Mouse (Mus musculus): ENCODE measurements around the gene Dmkn.

Dmkn gene

GRCm38 (mm10) chr7:30761769-30762352, 1.7 kb upstream of the Dmkn start:
- no peak for DNase-seq (ENCODE audit: low read depth)

- no peak for DNase-seq (ENCODE audit: low read depth)
Observed at GRCm38 (mm10) chr7:30765173-30765572, 1.6 kb downstream of the Dmkn start.

GRCm38 (mm10) chr7:30766408-30766807, 2.9 kb downstream of the Dmkn start:
- DNase-seq (ENCODE audit: low read depth): no peak

GRCm38 (mm10) chr7:30769236-30769635, 5.7 kb downstream of the Dmkn start:
- DNase-seq (ENCODE audit: low read depth): no peak

GRCm38 (mm10) chr7:30776104-30776503, 12.5 kb downstream of the Dmkn start:
- DNase-seq (ENCODE audit: low read depth): no peak

GRCm38 (mm10) chr7:30777081-30777579, 13.6 kb downstream of the Dmkn start:
- no peak for DNase-seq (ENCODE audit: low read depth)

- no peak for DNase-seq (ENCODE audit: low read depth)
Observed at GRCm38 (mm10) chr7:30777911-30778310, 14.4 kb downstream of the Dmkn start.

GRCm38 (mm10) chr7:30781792-30782191, 18.2 kb downstream of the Dmkn start:
- DNase-seq (ENCODE audit: low read depth): peak; percentile 56

GRCm38 (mm10) chr7:30782658-30783057, 19.1 kb downstream of the Dmkn start:
- no peak for DNase-seq (ENCODE audit: low read depth)

- DNase-seq (ENCODE audit: low read depth): no peak
Observed at GRCm38 (mm10) chr7:30785154-30785553, 21.6 kb downstream of the Dmkn start.

- DNase-seq (ENCODE audit: low read depth): no peak
Observed at GRCm38 (mm10) chr7:30785721-30786546, 22.4 kb downstream of the Dmkn start.

- no peak for DNase-seq (ENCODE audit: low read depth)
Observed at GRCm38 (mm10) chr7:30787377-30788022, 23.9 kb downstream of the Dmkn start, which contains the start of gene Krtdap. Krtdap (plus strand) TSS chr7:30787896.

GRCm38 (mm10) chr7:30790141-30790540, 26.6 kb downstream of the Dmkn start:
- DNase-seq (ENCODE audit: low read depth): no peak

GRCm38 (mm10) chr7:30791921-30792320, 28.4 kb downstream of the Dmkn start:
- DNase-seq (ENCODE audit: low read depth): no peak

GRCm38 (mm10) chr7:30794921-30795320, 31.4 kb downstream of the Dmkn start:
- no peak for DNase-seq (ENCODE audit: low read depth)

GRCm38 (mm10) chr7:30796790-30797189, 33.2 kb downstream of the Dmkn start:
- DNase-seq (ENCODE audit: low read depth): no peak

- no peak for DNase-seq (ENCODE audit: low read depth)
Observed at GRCm38 (mm10) chr7:30800653-30801052, 37.1 kb downstream of the Dmkn start.

- no peak for DNase-seq (ENCODE audit: low read depth)
Observed at GRCm38 (mm10) chr7:30803256-30803655, 39.7 kb downstream of the Dmkn start.

GRCm38 (mm10) chr7:30804026-30804715, 40.6 kb downstream of the Dmkn start:
- no peak for DNase-seq (ENCODE audit: low read depth)

GRCm38 (mm10) chr7:30805924-30806323, 42.4 kb downstream of the Dmkn start:
- DNase-seq (ENCODE audit: low read depth): peak; percentile 67

GRCm38 (mm10) chr7:30810319-30810718, 46.8 kb downstream of the Dmkn start:
- peak; percentile 35 for DNase-seq (ENCODE audit: low read depth)

- peak; percentile 23 for DNase-seq (ENCODE audit: low read depth)
Observed at GRCm38 (mm10) chr7:30811757-30812290, 48.3 kb downstream of the Dmkn start.

Measured in naive thymus-derived CD4-positive, alpha-beta T cell, adult 2 months (primary cell).